Mouse (Mus musculus): ENCODE results near the gene Apoc4.

- TF ChIP-seq POLR2A (IDR thresholded peaks at IDR 0.05; ENCODE audit: borderline replicate concordance, low read depth, low read length), result no peak
- no peak for TF ChIP-seq CTCF (IDR thresholded peaks at IDR 0.05; ENCODE audit: low read depth, low read length)
These were observed 21.7 kb upstream of the Apoc4 start for GRCm38 (mm10) chr7:19702859-19703555.
